Mouse (Mus musculus) bone marrow, adult 2 months (tissue): ENCODE results near the gene Pld1.

ENCODE experiments used
- CTCF ChIP-seq: fragments of 200-500 bp; IDR thresholded peaks from 2 replicates; pipeline ENCODE4 v1.5.1; 2011; ENCODE audit warnings: low read length, control low read depth; ENCODE audit not compliant: control insufficient read depth, insufficient read depth
- POLR2A ChIP-seq: fragments of 200-500 bp; IDR thresholded peaks from 2 replicates; pipeline ENCODE4 v1.6.1; 2011; ENCODE audit warnings: low read depth, mild to moderate bottlenecking, control low read depth, low read length, borderline replicate concordance; ENCODE audit not compliant: control insufficient read depth

DNA sequence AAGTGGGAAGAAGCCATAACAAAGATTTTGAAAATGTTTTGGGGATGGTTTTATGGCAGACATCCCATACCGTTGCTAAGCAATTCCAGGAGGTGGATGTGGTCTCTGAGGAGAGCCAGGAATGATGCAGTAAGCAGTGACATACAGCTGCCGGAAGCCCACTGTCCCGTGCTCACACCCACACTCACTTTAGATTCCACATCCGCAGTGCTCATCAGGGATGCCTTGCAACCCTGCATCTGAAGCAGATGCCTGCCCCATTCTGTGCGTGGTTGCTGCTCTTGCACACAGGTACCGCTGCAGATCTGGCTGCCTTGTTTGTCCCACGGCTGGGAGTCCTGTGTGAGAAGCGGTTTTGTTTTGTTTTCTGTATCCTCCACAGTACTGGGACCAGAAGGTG lies 30.2 kb downstream of the Pld1 start:
- TF ChIP-seq CTCF: no peak
- TF ChIP-seq POLR2A: no peak
